Mouse (Mus musculus) spleen, adult 2 months (tissue): ENCODE results near the gene Vmn1r193.
"Not testable (repeated sequence)": the region's sequence is repeated elsewhere in the genome, so short reads cannot be mapped to it uniquely, and the experiment has no call there.

Experiments used
- CTCF ChIP-seq: fragments of 200-500 bp; IDR thresholded peaks from 2 replicates; pipeline ENCODE4 v1.5.1; 2011; ENCODE audit warnings: mild to moderate bottlenecking, inconsistent platforms; ENCODE audit not compliant: insufficient read depth, insufficient read length, insufficient replicate concordance; ENCODE audit errors: extremely low read depth
- POLR2A ChIP-seq: fragments of 200-500 bp; IDR thresholded peaks from 2 replicates; pipeline ENCODE4 v1.6.1; 2011; ENCODE audit warnings: low read depth, low read length, inconsistent platforms

DNA sequence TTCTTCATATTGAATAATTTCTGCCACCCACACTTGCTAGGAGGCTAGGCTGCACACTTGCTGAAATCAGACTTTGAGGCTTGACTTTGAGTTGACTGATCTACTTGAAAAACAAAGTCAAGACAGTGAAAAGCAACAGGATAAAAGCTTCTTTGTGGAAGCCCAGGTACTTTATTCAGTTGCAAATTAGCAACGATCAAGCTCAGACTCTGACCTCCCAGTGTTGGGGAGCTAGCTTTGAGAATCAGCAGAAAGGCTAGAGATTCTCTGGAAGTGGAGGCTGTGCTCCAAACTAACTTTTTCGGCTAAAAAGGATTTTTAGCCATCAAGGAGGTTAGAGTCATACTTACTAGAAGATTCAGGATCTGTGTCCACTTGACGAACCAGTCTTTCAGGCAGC, 30.2 kb downstream of the Vmn1r193 start:
- TF ChIP-seq CTCF, POLR2A: not testable (repeated sequence)
